Mouse (Mus musculus): Measurements from ENCODE around the gene Tiparp. TPM values are rescaled to one million over a fixed set of nuclear protein-coding genes. Genes with fewer than 3 reads are reported as not detected.
A peak's percentile ranks its signal among the peaks of the same experiment; 100 is the strongest.

The Tiparp gene
- 10 to 100 TPM; 14.9 to 19.1 TPM for total RNA-seq (2021)
- 2.9 and 3.2 TPM in 2 replicates for polyA plus RNA-seq (2012; rRNA removed)
- long read RNA-seq, full-length matches to known transcripts = 5 of 5 reads
- long read RNA-seq, partial matches to known transcripts = 0 of 5 reads
- long read RNA-seq, other reads (novel, unspliced or antisense) = 0 of 5 reads

DNA sequence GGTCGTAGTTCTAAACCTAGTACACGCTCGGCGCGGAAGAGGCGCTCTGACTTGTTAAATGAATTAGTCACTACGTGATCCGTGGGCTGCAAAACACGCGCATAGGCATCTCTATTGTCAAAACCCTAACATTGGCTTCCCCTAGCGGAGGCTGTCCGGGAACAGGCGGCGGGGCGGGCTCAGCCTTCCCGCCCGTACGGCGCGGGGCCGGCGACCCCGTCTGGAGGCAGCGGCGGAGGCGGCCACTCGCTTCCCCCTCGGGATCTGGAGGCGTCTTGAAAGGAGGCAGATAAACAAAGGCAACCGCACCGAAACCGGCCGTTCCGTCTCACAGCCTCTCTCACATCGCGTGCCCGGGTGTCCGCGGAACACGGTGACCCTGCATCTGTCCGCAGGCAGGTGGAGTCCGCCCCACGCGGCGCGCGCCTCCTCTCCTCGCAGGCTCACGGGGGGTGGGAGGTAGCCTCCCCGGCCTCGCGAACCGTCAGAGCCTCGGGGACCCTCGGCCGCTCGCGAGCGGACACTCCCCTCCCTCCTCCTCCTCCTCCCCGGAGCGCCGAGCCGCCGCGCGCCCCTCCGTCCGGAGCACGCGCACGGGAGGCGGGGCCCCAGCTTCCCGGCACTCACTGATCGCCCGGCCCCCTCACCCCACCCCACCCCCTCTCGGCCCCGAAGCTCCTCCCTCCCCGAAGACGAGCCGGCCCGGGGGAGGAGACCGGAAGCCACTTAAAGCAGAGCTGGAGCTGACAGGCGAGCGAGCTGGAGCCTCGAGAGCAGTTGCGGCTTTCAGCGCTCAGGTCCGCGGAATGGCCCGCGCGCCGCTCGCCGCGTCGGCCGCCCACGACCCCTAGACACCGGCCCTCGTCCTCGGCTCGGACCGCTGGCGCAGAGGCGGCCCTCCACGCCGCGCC is at the start of gene Tiparp:
Gene Tiparp, plus strand, starts transcription at position 720 of the 911 bp plus-strand sequence.
- peak; percentile 95 for DNase-seq

DNA sequence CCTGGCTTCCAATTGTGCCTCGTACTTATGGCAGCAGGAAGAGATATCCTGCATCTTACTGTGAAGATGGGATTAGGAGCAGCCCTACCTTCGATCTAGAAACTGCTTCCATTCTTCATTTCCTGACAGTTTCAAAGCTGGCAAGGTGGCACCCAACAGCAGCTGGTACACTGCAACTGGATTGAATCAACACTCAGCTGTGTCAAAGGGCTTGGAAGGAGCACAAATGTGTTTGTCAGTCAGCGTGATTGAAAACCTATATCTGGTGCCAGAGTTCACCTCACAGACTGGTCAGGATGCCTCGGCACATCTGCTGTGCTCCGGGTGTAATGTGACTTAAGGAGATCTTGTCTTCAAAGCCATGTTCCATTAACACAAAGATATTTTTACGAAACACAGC is 47.5 kb upstream of the Tiparp start:
- DNase-seq = no peak

DNA sequence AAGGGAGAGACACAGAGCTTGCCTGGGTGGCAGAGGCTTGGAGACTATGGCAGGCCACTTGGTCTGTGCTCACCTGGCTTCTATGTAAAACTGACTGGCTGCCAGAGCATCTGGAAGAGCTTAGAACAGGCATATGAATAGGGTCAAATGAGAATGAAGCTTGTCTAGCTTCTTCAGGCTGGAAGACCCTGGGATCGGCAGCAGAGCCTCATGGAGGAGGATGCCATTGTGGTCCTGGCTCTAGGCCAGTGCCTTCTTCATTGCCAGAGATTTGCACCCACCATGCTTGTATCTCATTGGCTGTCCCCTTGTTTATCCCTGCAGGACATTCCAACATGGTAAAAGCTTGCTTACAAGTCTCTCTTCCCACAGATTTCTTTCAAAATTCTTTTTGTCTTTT is 45.9 kb upstream of the Tiparp start:
- no peak for DNase-seq

DNA sequence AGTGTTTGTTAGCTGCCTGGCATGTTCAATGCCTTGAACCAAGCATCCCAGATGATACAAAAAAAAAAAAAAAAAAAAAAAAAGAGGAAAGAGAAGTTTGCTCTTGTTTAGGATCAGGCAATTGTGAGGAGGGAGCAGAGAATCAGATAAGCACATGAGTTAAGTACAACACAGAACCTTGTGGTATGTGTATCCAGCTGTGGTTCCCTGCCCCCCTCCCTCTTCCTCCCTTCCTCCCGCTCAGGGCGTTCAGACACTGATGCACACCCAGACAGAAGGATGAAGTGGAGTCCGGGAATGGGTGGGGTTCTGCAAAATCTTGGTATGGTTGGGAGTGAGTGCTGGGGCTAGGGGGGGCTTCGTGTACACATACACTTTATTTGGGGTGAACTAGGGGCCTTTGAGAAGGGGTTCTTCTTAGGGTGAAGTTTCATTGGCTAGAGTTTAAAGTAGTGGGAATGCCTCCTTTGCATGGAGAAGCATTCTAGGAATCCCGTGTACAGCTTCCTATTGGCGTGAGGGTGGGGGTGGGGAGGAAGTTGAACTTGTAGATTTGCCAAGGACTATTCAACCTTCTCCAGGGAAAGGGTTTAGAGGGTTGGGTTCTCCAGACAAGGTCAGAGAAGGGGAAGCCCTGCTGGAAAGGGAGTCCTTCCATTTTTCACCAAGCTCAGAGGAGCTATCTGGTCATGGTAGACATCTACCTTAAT is 45.4 kb upstream of the Tiparp start:
- DNase-seq = no peak

DNA sequence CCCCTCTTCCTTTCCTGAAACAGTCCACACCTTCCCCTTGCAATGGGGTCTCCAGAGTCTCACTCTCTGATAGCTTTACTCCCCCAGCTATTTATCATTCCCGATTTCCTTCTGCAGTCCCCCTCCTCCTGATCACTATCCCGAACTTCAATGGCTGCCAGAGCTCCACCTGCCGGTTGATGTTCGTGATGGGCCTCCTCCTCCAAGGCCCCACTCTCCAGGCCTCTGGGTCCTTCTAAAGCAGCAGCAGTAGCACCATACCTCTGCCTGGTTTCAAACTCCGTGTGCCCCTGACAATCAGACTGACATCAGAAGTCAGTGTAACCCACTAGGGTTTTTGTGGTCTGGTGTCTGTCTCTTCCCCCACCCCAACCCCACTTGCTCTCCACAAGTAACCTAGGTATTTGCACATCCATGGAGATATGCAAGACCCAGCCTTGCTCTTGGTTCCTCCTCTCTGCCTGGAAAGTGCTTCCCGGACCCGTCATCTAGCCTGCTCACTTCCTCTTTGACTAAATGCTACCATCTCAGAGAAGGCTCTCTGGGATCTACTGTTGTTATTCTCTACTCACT is 44.0 kb upstream of the Tiparp start:
- DNase-seq = no peak

DNA sequence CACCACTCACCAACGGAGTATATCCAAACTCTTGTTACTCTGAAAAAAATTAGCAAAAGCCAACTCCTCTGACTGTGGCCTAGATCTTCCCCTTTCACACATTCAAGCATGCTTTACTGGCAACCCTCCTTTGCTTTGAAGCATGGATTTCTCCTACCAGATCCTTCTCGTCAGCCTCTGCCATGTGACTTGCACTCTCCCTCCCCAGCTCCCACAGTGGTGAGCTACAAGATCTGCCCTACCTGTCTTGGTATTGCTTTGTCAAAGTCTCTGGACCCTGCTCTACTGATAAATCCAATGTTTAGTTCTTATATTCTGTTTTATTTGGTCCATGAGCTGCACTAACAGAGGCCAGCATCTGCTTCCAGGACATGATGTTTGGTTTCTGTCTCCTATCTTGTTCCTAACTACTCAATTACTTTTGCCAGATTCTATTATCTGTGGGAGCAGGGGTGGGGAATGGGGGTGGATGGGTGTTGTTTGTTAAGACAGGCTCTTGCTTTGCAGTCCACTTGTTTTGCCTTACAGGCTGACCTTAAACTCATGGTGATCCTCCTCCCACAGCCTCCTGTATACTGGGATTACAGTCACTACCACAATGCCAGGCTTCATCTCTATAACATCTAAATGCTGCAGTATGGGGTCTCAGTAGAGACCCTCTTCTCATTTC is 40.7 kb upstream of the Tiparp start:
- no peak for DNase-seq

DNA sequence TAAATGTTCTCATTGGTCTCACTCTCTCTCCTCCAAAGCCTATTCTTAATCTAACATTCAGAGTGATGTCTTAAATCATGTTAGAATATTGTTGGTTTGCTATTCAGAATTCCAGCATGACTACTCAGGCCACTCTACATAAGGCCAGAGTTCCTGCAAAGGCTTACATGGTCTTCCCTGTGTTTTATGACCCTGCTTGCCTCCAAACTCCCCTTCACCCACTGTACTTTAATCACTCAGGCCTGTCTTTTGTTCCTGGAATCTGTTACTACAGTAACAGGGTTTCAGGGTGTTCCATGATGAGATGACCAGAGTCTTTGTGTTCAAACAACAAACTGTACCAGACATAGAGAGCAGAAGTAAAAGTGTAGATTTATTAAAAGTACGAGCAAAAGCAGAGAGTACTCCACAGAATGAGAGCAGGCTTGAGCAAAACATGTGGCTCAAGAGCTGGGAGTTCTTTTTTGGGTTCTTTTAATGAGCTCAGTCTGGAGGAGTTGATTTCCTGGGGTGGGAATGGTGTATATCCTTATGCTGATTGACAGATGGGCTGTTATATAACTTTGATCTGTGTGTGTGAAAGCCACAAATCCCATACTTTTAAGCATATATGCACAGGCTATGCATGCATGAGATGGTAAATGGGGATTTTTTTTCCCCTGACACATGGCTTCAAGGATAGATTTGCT is 39.5 kb upstream of the Tiparp start:
- DNase-seq = no peak

DNA sequence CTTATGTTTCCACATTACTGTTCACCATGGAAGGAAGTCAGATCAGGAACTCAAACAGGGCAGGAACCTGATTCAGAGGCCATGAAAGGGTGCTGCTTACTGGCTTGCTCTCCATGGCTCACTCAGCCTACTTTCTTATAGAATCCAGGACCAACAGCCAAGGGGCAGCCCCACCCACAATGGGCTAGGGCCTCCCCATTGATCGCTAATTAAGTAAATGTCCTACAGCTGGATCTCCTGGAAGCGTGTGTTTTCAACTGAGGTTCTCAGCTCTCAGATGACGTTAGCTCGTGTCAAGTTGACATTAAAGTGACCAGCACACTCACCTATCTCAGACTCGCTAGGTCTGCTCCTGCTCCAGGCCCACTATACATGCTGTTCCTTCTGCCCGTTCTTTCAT is 38.6 kb upstream of the Tiparp start:
- no peak for DNase-seq

DNA sequence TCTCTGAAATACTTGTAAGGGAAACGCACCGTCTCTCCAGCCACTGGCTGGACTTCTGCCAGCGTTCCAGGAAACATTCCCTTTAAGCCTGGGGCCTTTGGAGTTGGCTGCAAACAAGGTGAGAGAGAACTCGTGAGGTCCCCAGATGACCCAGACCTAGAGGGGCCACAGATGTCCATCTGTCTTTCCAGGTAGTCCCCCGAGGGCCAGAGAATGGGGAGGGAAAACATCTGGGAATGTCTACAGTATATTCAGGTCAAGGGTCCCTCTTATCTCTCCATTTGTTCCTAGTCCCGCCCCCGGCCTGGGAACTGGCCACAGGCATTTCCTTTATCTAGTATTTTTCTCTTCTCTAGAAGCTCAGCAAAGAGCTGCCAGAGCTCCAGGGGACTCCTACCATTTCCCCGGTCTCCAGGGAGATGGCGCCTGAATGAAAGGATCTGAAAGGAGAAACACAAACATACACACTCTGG is 33.9 kb upstream of the Tiparp start:
- DNase-seq = peak; percentile 21

DNA sequence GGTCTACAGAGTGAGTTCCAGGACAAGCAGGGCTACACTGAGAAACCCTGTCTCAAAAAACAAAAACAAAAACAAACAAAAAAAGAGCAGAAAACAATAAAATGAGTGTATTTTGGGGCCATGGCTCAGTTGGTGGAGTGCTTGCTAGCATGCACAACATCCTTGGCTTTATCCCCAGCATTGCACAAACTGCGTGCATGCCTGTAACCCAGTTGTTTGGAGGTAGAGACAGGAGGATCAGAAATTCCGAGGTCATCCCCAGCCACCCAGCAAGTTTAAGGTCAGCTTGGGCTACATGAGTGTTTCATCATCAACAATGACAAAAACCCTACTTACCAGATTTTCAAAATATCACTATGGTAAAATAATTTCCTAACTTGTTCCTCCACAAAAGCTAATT is 20.4 kb upstream of the Tiparp start:
- DNase-seq = peak; percentile 74

DNA sequence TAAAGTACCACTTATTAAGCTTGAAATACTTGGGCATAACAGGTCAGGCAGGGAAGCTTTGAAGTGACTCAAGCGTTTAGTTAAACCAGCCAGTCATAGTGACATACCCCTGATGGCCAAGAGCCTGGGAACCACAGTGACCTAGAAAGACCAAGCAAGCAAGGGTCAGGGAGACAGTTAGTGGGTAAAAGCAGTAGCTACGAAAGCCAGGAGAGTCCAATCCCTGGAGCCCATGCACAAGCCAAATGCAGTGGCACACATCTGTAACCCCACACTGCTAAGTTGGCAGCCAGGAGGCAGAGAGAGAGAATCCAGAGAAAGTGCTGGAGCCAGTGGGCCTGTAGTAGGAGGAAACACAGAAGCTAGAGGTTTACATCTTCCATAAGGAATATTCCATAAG is 17.6 kb upstream of the Tiparp start:
- peak; percentile 33 for DNase-seq

DNA sequence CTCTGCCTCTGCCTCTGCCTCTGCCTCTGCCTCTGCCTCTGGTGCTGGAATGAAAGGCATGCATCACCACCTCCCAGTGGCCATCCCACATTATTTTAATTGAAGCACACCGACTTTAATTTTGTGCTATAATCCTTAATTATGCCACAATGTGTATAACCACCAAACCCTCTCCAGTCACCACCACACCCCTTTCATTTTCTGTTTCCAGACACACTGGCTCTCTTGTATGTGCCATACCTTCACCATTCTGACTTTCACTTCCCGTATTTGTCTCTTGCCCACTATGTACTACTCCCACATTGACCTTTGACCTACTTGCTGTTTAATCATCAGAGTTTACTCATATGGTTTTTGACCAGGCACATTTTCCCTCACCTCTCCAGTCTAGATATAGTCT is 12.5 kb upstream of the Tiparp start:
- no peak for DNase-seq

DNA sequence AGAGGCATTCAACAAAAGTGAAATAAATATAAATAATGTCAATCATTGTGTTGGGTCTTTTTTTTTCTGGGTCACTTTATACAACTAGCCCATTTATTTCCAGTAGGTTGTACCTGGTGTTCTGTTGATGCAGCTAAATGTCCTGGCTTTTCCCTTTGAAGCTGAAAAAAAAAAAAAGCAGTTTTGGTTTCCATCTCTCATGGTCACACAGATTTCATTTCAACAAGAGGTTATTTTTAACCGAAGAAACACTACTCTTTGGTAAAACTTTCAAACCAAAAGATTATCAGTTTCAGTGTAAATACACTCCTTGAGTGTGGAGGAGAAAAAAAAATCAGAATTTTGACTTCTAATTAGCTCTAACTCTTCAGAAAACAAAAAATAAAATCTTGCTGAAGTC is 11.7 kb upstream of the Tiparp start:
- DNase-seq = no peak

DNA sequence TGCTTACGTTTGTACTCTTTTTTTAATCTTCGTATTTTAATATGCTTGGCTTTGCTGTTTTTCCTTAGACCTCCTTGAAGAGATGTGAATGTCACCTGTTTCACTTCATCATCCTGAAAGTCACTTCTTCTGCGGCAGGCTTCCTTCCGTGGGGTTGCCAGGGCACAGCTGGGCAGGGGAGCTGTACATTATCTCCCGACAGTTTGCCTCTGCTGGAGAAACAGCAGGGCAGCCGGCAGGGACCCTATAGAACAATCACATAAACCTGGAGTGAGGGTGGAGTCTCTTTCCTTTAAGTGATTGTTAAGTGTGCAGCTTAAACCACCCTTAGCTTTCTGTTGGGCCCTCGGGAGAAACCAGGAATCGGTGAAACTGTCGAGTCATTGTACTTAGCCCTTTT is 11.1 kb upstream of the Tiparp start:
- DNase-seq = no peak

DNA sequence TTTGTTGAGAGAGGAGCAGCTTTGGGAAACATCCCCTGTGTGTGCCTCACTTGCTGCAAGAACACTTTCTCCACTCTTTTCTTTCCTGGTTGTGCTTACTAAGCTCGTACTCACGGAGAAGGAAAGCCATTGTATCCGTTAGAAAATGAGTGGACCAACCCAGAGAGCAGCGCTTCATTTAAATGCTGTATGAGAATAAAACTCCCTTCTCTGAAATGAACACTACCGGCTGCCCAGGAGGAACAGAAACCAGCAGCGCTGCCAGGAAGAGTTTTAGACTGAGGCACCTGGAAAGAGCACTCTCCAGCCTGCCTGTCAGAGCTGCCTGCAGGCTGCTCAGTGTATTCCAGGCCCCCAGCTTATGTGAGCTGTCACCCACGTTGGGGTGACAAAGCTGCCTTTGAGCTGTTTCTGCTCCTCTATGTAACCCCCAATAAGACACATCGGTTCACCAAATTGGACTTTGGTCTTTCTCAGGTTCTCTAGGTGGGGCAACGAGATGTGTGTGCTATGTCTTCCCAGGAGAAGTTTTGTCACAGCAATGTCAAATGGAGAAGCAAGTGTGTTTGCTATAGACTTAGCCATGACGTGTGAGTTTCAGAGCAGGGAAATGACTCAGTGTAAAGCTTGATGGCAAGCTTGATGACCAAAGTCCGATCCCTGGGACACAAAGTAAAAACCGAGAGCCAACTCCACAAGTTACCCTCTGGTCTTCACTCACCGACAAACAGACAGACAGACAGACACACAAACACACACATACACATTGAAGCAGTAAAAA is 10.3 kb upstream of the Tiparp start:
- no peak for DNase-seq

DNA sequence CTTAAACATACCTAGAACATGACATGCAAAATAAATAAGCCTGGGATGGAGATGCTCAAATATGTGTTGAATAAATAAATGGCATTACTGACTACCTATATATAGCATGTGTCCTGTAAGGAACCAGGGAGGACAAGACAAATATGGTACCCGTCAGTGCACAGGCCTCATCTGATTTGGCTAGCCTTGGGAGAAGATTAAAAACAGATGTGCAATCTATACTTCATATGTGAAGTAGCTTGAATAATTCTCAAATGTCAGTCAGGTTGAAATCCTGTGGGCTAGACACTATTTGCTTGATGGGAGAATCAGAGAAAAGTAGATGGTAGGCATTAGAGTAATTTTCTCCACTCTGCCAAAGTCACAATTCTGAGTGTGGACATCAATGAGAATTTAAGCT is 6.8 kb upstream of the Tiparp start:
- no peak for DNase-seq

DNA sequence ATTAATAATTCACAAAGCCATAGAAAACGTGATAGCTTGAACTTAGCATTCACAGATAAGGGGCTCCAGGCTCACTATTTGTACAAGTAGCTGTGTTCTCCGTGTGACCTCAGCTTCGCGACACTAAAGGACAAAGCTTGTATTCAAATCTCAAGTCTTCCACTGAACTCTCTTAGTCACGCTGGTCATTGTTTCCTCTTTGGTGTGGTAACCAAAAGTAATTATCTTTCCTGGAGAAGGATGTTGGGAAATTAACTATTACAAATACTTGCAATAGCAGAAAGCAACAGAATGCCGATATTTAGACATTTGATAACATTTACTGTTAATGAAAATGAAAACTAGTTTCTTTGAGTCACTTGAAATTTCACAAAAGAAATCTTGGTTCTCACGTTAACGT is 4.8 kb upstream of the Tiparp start:
- DNase-seq = no peak

DNA sequence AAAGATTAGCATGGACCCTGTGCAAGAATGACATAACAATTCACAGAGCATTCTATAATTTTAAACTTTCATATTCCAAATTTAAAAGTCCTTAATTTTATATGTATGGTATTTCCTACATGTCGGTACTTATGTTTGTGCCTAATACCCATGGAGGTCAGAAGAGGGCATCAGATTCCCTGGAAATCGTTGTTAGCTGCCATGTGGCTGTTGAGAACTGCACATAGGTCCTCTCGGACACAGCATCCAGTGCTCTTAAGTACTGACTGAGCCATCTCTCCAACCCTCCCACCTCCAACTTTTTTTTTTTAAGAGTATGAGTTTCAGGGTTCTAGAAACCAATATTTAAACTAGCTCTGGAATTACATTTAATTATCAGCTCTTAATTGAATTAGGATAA is 2.5 kb upstream of the Tiparp start:
- DNase-seq = no peak

DNA sequence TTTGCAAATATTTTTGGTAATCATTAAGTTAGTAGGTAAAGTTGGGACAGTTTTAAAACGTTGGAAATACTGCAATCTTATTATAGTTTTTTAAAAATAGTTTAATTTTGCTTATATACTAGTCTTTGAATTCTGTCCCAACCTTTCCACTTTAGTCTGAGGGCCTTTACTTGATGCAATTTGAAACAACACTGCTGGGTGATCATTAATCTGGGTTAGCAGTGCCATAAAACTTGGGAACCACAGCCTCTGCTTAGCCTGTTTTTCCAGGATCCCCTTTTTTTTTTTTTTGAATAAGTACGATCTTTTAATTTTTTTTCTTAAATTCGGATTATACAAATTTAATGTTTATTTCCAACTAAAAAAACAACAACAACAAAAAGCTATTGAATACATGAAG is 1.0 kb upstream of the Tiparp start:
- no peak for DNase-seq

DNA sequence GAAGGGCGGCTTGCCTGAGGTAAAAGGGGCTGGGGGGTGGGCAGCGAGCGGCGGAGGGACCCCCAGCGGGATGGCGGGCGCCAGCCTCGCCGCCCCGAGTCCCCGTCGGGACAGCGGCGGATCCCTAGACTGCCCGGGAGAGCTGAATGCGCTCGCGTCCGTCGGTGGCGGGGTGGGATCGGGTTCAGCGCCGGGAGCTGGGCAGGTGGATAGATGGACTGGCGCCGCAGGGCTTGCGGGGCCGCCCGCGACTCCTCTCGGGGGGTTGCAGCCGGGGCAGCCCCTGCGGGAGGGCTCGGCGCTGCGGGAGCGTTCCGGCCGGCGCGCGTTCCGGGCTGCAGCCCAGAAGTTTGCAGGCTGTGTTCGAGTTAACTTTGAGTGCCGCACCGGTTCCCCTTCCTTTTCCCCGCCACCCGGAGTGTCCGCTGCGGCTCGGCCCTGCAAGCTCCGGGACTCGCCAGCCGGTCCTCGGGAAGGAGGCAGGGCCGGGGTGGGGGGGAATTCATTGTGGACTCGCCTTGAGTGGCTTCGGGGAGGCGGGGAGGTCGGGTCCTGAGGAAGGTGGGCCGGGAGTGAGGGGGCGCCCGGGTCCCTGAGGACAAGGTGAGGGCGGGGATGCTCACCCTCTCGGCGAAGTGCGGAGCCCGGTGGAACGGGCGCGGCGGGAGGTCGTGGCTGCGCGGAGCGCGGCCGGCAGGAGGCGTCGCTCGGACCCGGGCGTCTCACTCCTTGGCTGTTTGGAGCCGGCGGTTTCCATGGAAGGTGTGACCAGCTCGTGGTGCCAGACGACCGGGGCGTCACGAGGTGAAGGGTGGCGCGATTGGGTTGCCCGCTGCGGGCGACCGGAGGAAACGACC is 632 bp downstream of the Tiparp start:
- peak; percentile 79 for DNase-seq

Data from adrenal gland, adult 2 months (tissue).